Mouse (Mus musculus): Measurements from ENCODE around the gene Trcg1.

Trcg1 gene

GRCm38 (mm10) chr9:57261913-57262794 is 25.8 kb downstream of the Trcg1 start, which contains the start of gene 1700017B05Rik:
Gene 1700017B05Rik (minus strand): TSS chr9:57262612.
- DNase-seq (ENCODE audit: low read depth, low spot score): no peak

GRCm38 (mm10) chr9:57262795-57263684 is 26.7 kb downstream of the Trcg1 start:
- no peak for DNase-seq (ENCODE audit: low read depth, low spot score)

- no peak for DNase-seq (ENCODE audit: low read depth, low spot score)
Measured at GRCm38 (mm10) chr9:57265125-57265524, 28.8 kb downstream of the Trcg1 start.

GRCm38 (mm10) chr9:57267421-57267820 is 31.1 kb downstream of the Trcg1 start:
- DNase-seq (ENCODE audit: low read depth, low spot score): no peak

- DNase-seq (ENCODE audit: low read depth, low spot score): no peak
Measured at GRCm38 (mm10) chr9:57268078-57268477, 31.7 kb downstream of the Trcg1 start.

- no peak for DNase-seq (ENCODE audit: low read depth, low spot score)
Measured at GRCm38 (mm10) chr9:57268575-57268974, 32.2 kb downstream of the Trcg1 start.

GRCm38 (mm10) chr9:57269384-57269783 is 33.0 kb downstream of the Trcg1 start:
- DNase-seq (ENCODE audit: low read depth, low spot score): no peak

GRCm38 (mm10) chr9:57270399-57270798 is 34.0 kb downstream of the Trcg1 start:
- no peak for DNase-seq (ENCODE audit: low read depth, low spot score)

- DNase-seq (ENCODE audit: low read depth, low spot score): no peak
Measured at GRCm38 (mm10) chr9:57271081-57271480, 34.7 kb downstream of the Trcg1 start.

GRCm38 (mm10) chr9:57271837-57272562 is 35.6 kb downstream of the Trcg1 start:
- no peak for DNase-seq (ENCODE audit: low read depth, low spot score)

GRCm38 (mm10) chr9:57272902-57273804 is 36.8 kb downstream of the Trcg1 start:
- no peak for DNase-seq (ENCODE audit: low read depth, low spot score)

- DNase-seq (ENCODE audit: low read depth, low spot score): no peak
Measured at GRCm38 (mm10) chr9:57273805-57274494, 37.6 kb downstream of the Trcg1 start.

GRCm38 (mm10) chr9:57276311-57276710 is 40.0 kb downstream of the Trcg1 start:
- DNase-seq (ENCODE audit: low read depth, low spot score): no peak

- DNase-seq (ENCODE audit: low read depth, low spot score): no peak
Measured at GRCm38 (mm10) chr9:57278268-57278667, 41.9 kb downstream of the Trcg1 start.

GRCm38 (mm10) chr9:57279441-57279840 is 43.1 kb downstream of the Trcg1 start:
- no peak for DNase-seq (ENCODE audit: low read depth, low spot score)

GRCm38 (mm10) chr9:57281549-57281948 is 45.2 kb downstream of the Trcg1 start:
- DNase-seq (ENCODE audit: low read depth, low spot score): no peak

- no peak for DNase-seq (ENCODE audit: low read depth, low spot score)
Measured at GRCm38 (mm10) chr9:57282686-57283085, 46.3 kb downstream of the Trcg1 start.

- DNase-seq (ENCODE audit: low read depth, low spot score): no peak
Measured at GRCm38 (mm10) chr9:57283311-57283710, 47.0 kb downstream of the Trcg1 start.

GRCm38 (mm10) chr9:57287183-57287582 is 50.8 kb downstream of the Trcg1 start:
- DNase-seq (ENCODE audit: low read depth, low spot score): no peak

- no peak for DNase-seq (ENCODE audit: low read depth, low spot score)
Measured at GRCm38 (mm10) chr9:57294905-57295304, 58.5 kb downstream of the Trcg1 start.
